Mouse (Mus musculus): ENCODE results near the gene Rps6ka5.

The Rps6ka5 gene

GRCm38 (mm10) chr12:100531740-100532139 lies 195.0 kb downstream of the Rps6ka5 start:
- no peak for DNase-seq (ENCODE audit: low read depth, low spot score)

DNA sequence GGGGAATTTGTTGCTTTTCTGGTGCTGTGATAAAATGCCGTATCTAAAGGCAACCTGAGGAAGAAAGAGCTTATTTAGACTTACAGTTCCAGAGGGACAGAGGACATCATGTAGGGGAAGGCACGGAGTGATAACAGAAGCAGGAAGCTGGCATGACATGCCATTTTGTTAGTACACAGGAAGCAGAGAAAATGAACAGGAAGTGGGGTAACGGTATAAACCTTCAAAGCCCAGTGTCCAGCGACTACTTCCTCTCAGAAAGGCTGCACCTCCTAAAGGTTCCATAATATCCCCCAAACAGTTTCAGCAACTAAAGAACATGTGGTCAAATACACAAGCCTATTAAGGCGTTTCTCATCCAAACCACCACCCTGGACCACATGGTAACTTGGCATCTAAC lies 195.9 kb downstream of the Rps6ka5 start:
- no peak for DNase-seq (ENCODE audit: low read depth, low spot score)

DNA sequence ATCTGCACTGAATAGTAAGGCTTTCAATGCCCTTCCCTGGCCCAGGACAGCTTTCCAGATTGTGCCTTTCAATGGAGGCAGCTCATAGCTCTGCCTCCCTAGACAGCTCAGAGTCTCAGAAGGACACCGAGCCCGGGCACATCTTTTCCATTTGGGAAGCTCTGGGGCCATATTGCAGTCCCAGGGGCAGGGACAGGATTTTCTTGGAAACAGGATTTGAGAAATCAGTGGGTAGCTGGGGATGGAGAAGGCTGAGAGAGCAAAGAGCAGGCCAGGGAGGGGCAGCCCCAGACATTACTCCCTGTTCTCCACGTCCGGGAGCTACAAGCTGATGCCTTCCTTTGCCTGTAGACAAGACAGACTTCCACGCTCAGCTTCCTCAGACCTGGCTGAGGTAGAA lies 197.1 kb downstream of the Rps6ka5 start:
- no peak for DNase-seq (ENCODE audit: low read depth, low spot score)

- no peak for DNase-seq (ENCODE audit: low read depth, low spot score)
These were observed 197.6 kb downstream of the Rps6ka5 start for GRCm38 (mm10) chr12:100529172-100529571.

DNA sequence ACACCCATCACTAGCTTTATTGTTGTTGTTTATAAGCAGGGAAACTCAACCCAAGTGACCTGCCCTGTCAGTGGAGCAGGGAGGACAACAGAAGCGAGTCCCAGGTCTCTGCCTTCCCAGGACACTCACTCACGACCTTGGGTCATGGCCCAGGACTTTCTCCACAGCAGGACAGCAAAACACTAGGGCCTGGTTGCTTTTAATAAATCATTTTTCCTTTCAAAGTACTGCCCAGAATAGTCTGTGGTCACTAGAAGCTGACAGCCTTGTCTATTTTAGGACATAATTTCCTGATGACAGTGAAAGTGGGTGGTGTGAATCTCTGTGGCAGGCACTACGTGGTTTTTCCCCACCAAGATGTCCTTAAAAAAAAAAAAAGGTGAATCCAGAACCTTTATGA lies 198.5 kb downstream of the Rps6ka5 start:
- DNase-seq (ENCODE audit: low read depth, low spot score), result no peak

GRCm38 (mm10) chr12:100527753-100528152 lies 199.0 kb downstream of the Rps6ka5 start:
- DNase-seq (ENCODE audit: low read depth, low spot score), result peak; percentile 66

DNA sequence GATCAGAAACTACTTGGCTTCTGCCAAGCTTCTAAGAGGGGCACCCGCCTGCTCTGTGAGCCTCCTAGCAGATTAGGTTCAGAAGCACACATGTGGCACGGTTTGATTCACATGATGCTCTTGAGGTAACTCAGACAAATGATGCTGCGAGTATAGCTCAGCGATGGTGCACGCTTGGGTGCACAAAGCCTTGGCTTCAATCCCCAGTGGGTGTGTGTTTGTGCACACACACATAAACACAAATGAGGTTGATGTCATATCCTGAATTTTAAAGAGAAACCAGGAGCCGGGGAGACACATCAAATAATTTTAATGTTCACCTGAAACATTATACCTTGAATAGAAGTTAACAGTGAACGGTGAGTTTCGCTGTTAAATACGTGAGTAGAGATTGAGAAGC lies 199.5 kb downstream of the Rps6ka5 start:
- no peak for DNase-seq (ENCODE audit: low read depth, low spot score)

DNA sequence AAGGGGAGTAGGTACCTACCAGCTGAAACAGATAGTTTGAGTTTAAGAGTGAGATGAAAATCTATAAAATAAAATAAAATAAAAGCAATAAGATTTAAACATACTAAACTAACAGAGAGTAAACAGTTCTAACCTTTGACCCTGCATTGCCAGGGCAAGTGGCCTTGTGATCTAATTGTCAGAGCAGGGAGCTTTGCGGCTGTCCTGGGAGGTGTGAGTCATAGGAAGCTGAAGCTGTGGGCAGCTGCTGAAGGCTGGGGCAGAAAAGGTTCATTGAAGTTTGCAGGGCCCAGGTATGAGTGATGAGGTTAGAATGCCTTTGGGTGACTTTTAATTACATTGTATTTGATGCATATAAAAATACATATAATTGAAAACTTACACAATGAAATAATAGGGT lies 200.8 kb downstream of the Rps6ka5 start:
- no peak for DNase-seq (ENCODE audit: low read depth, low spot score)

DNA sequence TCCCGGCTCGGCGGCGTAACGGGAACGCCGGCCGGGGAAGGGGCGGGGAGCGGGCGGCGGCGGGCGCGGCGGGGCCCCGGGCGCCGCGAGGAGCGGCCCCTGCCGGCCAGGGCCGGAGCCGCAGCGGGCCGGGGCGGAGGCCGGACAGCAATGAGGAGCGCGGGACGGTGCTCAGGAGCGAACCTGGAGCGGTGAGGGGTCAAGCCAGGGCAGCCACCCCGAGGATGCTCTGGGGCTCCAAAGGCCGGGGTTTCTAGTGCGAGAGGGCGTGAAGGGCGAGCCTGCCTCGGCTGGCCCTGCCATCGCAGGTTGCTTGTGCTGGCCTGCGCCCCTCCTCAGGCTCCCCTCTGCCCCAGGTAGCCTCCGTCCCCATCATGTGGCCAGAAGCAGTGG lies 206.0 kb downstream of the Rps6ka5 start, which contains the start of gene Ttc7b:
Gene Ttc7b (minus strand): TSS at position 33 of the 393 bp plus-strand sequence.
- no peak for DNase-seq (ENCODE audit: low read depth, low spot score)

GRCm38 (mm10) chr12:100520077-100520793 lies 206.5 kb downstream of the Rps6ka5 start:
- DNase-seq (ENCODE audit: low read depth, low spot score), result no peak

GRCm38 (mm10) chr12:100519684-100520076 lies 207.1 kb downstream of the Rps6ka5 start:
- DNase-seq (ENCODE audit: low read depth, low spot score), result no peak

DNA sequence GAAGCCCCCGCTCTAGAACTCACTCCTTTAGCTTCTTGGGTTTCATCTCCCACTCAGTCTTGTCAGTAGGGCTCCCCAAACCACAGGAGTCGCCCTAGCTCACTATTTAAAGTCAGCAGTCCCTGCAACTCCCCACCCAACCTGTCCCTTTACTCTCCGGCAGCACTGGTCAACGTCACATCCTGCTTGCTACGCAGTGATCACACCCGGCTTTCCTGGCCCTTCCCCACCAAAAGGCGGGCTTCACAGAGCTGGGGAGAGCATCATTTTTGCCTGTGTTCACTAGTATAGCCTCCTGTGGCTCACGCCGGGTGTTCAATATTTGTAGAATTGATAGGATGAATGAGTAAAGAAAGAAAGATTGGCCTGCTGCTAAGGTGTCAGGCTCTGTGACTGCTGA lies 209.4 kb downstream of the Rps6ka5 start:
- no peak for DNase-seq (ENCODE audit: low read depth, low spot score)

- DNase-seq (ENCODE audit: low read depth, low spot score), result no peak
These were observed 210.5 kb downstream of the Rps6ka5 start for GRCm38 (mm10) chr12:100516161-100516838.

DNA sequence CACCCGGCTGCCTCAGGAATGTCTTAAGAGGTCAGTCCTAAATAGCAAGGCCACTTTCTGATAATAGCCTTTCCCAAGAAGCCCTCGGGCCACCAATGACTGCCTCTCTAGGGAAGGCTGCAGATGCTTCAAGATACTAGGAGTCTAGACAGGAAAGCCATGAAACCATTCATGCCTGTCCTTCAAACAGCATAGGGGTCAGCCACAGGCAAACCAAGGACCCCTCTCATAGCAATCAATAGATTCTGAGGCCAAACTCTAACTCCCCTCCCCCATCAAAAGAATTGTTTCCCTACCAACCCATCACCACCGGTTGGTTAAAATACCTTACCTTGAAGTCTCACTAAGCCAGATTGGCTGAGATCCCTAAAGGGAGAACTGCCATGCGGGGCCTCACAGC lies 211.3 kb downstream of the Rps6ka5 start:
- no peak for DNase-seq (ENCODE audit: low read depth, low spot score)

- DNase-seq (ENCODE audit: low read depth, low spot score), result no peak
These were observed 212.2 kb downstream of the Rps6ka5 start for GRCm38 (mm10) chr12:100514611-100515010.

DNA sequence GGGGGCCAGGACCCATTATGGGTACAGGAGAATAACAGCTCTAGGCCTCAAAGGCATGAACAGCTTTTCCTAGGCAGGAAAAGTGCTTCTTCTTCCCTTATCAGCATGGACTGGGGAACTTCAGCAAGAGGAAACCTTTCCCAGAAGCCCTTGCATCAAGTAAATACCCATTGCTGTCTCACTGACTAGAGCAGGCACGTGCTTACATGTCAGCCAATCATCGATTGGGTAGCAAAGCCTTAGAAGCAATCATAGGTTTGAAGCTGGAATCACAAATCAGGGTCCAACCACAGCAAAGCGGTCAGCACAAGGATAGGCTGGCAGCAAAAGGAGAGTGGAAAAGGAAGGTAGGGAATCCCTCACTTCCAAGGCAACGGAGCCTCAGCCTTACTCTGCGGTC lies 213.7 kb downstream of the Rps6ka5 start:
- DNase-seq (ENCODE audit: low read depth, low spot score), result no peak

- no peak for DNase-seq (ENCODE audit: low read depth, low spot score)
These were observed 214.1 kb downstream of the Rps6ka5 start for GRCm38 (mm10) chr12:100512641-100513040.

DNA sequence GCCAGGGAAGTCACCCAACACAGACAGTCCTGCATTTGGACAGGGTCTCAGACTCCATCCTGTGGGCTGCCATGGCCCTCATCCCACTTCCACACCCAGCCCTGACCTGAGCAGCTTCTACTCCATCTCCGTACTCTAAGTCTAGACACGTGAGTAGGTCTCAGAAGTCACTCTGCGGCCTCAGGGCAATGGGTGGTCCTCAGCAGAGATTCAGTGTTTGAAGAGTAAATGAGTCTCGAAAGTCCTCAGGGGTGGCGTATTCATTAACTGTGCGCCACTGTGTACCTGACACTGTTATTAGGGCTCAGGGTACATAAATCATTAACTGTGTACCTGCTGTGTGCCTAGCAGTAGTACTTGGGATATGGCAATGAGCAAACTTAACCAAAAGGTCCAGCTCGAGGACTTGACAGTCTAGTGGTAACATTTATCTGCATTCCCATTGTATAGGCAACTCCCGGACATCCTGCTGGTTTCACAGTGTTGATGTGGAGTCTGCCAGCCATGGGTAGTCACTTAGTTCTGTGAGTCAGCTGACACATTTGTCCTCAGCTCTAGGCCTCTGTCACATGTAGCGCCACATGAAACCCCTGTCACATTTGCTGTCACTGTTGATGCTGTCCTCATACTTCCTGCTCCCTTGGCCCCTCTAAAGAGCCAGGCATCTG lies 217.0 kb downstream of the Rps6ka5 start:
- DNase-seq (ENCODE audit: low read depth, low spot score), result no peak

- no peak for DNase-seq (ENCODE audit: low read depth, low spot score)
These were observed 218.1 kb downstream of the Rps6ka5 start for GRCm38 (mm10) chr12:100508668-100509067.

GRCm38 (mm10) chr12:100505484-100505883 lies 221.3 kb downstream of the Rps6ka5 start:
- no peak for DNase-seq (ENCODE audit: low read depth, low spot score)

- DNase-seq (ENCODE audit: low read depth, low spot score), result no peak
These were observed 222.2 kb downstream of the Rps6ka5 start for GRCm38 (mm10) chr12:100504585-100504984.

DNA sequence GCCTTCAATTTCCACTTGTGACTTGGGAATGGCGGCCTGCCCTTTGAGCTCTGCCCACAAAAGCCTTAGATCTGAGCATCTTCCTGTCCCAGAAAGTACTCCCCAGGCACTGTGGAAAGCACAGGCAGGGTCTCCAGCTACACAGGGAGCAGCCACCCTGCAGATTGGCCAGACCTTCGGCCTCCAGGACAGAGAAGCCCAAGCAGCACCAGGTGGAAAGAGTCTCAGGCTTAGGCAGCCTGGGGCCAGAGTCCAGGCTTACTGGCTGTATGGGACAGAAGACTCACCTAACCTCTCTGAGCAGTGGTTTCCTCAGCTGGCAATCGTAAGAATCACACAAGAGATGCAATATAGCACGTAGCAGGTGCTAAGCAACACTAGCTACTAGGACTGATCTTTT lies 223.1 kb downstream of the Rps6ka5 start:
- no peak for DNase-seq (ENCODE audit: low read depth, low spot score)

DNA sequence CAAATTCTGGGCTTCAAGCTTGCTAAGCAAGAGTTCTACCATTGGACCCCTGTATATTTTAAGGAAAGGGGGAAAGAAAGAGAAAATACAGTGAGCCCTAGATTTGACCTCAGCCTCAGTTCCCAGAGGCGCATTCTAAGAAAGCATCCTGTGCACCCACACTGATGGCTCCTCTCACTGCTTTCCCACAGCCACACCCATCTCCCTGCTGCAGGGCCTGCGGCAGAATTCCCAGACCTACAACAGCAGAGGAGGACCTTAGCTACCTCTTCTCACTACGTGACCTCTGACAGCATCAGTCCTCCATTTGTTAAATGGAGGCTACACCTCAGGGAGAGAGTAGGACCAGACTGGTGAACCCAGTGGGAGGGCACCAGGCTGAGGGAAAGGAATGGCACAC lies 224.2 kb downstream of the Rps6ka5 start:
- DNase-seq (ENCODE audit: low read depth, low spot score), result no peak
